Mouse (Mus musculus): Measurements from ENCODE around the gene Mpdz. TPM values are rescaled to one million over a fixed set of nuclear protein-coding genes. Genes with fewer than 3 reads are reported as not detected.

Mpdz gene
- polyA plus RNA-seq, 2 experiments from 2014 or later: 1.0 TPM; not detected in 1

- no peak for ATAC-seq
Observed at GRCm38 (mm10) chr4:81279451-81279850, 163.2 kb downstream of the Mpdz start.

GRCm38 (mm10) chr4:81275957-81276715, 166.5 kb downstream of the Mpdz start:
- ATAC-seq: no peak

GRCm38 (mm10) chr4:81273067-81273466, 169.5 kb downstream of the Mpdz start:
- ATAC-seq: no peak

GRCm38 (mm10) chr4:81252859-81253780, 189.5 kb downstream of the Mpdz start:
- ATAC-seq: no peak

- ATAC-seq: no peak
Observed at GRCm38 (mm10) chr4:81252334-81252733, 190.3 kb downstream of the Mpdz start.

- no peak for ATAC-seq
Observed at GRCm38 (mm10) chr4:81251934-81252333, 190.7 kb downstream of the Mpdz start.

- no peak for ATAC-seq
Observed at GRCm38 (mm10) chr4:81249245-81249644, 193.4 kb downstream of the Mpdz start.

- no peak for ATAC-seq
Observed at GRCm38 (mm10) chr4:81236227-81236626, 206.4 kb downstream of the Mpdz start.

All from activated CD4-positive, CD25-positive, alpha-beta regulatory T cell, adult 4 months (primary cell).